ENCODE assay signal across 10 mouse cellular contexts in genomic region chr4:86545615-86546014, GRCm38 (mm10). TPM values are rescaled to one million over a fixed set of nuclear protein-coding genes. Genes with fewer than 3 reads are reported as not detected.
DNase-seq lines count a peak whose midpoint lies in the region; ATAC-seq and TF ChIP-seq lines count a peak whose summit lies in the region.
"Had no signal": no experiment of that assay in that cellular context is flagged by ENCODE, and none has a peak within 500 bp of the region (broad histone marks: within the 10 kb centered on the region; RNA-seq: fewer than 3 reads in every experiment).

No protein-coding gene starts in this region.

- TF ChIP-seq RAD21 in MEL (IDR thresholded peaks at IDR 0.05; ENCODE audit: low read depth, low read length), result peak; percentile 54

- no peaks in the 10 kb centered on the region for H3K9me3 ChIP-seq in hindbrain, embryonic 14.5 days (ENCODE audit: control insufficient read depth, low read length)
- H3K9me3 ChIP-seq in hindbrain, embryonic 12.5 days (replicated peaks), result no peaks in the 10 kb centered on the region
- H3K9me3 ChIP-seq in MEL (replicated peaks; ENCODE audit: insufficient read depth, low read length), result no peaks in the 10 kb centered on the region
- no peaks in the 10 kb centered on the region for H3K9me3 ChIP-seq in forebrain, postnatal 0 days (ENCODE audit: low read length)

- peak; percentile 7 to 66 (median 52); a peak in 4 of 6 replicates for TF ChIP-seq CTCF in MEL (IDR thresholded peaks at IDR 0.05 in 2 of 3, conservative IDR thresholded peaks at IDR 0.05 in 1 of 3; ENCODE audit: control insufficient read depth in 1 of 3, insufficient read depth in 1 of 3, low read depth in 2 of 3, low read length in 3 of 3, poor library complexity in 1 of 3, severe bottlenecking in 1 of 3)
- peak; percentile 76 for TF ChIP-seq CTCF in forebrain, postnatal 0 days (IDR thresholded peaks at IDR 0.05; ENCODE audit: low read depth)

- TF ChIP-seq EP300 in MEL (IDR thresholded peaks at IDR 0.05; ENCODE audit: low read depth in 1 of 2, low read length in 2 of 2), result no peak

- no peak for ATAC-seq in hindbrain, embryonic 14.5 days (ENCODE audit: low FRiP score)
- ATAC-seq in hindbrain, embryonic 12.5 days (ENCODE audit: low FRiP score), result no peak
- peak; percentile 50; the same call in 1 of the 2 replicates for ATAC-seq in forebrain, postnatal 0 days
- ATAC-seq in megakaryocyte progenitor cell, adult 5-6 weeks (replicated peaks; ENCODE audit: poor library complexity), result no peak

- H3K4me2 ChIP-seq in hindbrain, embryonic 14.5 days (replicated peaks), result no peak overlapping the region
- no peak overlapping the region for H3K4me2 ChIP-seq in hindbrain, embryonic 12.5 days (replicated peaks)
- H3K4me2 ChIP-seq in forebrain, postnatal 0 days (ENCODE audit: low read depth), result no peak overlapping the region

- H3K27ac ChIP-seq in hindbrain, embryonic 14.5 days, result no peak overlapping the region
- no peak overlapping the region for H3K27ac ChIP-seq in hindbrain, embryonic 12.5 days
- no peak overlapping the region for H3K27ac ChIP-seq in MEL (ENCODE audit: control insufficient read depth, low read depth, low read length)
- H3K27ac ChIP-seq in forebrain, postnatal 0 days (ENCODE audit: low read depth, low read length), result no peak overlapping the region

- TF ChIP-seq POLR2A in MEL (IDR thresholded peaks at IDR 0.05; ENCODE audit: control insufficient read depth in 1 of 2, insufficient read depth in 1 of 2, low read depth in 1 of 2, low read length in 2 of 2, poor library complexity in 1 of 2), result no peak

- H3K4me3 ChIP-seq in hindbrain, embryonic 14.5 days (replicated peaks; ENCODE audit: low read length), result no peak overlapping the region
- H3K4me3 ChIP-seq in hindbrain, embryonic 12.5 days, result no peak overlapping the region
- H3K4me3 ChIP-seq in MEL (ENCODE audit: control insufficient read depth in 1 of 2, insufficient read depth in 1 of 2, low read depth in 2 of 2, low read length in 2 of 2), result no peak overlapping the region
- no peak overlapping the region for H3K4me3 ChIP-seq in forebrain, postnatal 0 days (ENCODE audit: low read depth, low read length)
- H3K4me3 ChIP-seq: myocyte had no signal

- H3K79me2 ChIP-seq in MEL (ENCODE audit: control insufficient read depth, insufficient read depth, low read length, poor library complexity), result no peaks in the 10 kb centered on the region

- WGBS in hindbrain, embryonic 14.5 days, result 60% methylated on average over 5 of the region's 5 CpGs
- 60% methylated on average over 5 of the region's 5 CpGs for WGBS in hindbrain, embryonic 12.5 days
- WGBS in forebrain, postnatal 0 days, result 59% methylated on average over 5 of the region's 5 CpGs

- DNase-seq in hindbrain, embryonic 14.5 days (ENCODE audit: low spot score), result peak; percentile 65
- DNase-seq in 416B (ENCODE audit: low read depth) (peak; percentile 33), MEL (ENCODE audit: low read depth, low spot score) (peak; percentile 30)
- DNase-seq in forebrain, postnatal 0 days, result peak; percentile 58
- no peak for DNase-seq in right cerebral cortex, postnatal 14 days
- DNase-seq in spleen, postnatal 10 days (ENCODE audit: low spot score in 2 of 2), result no peak

- H3K9ac ChIP-seq in hindbrain, embryonic 14.5 days, result no peak overlapping the region
- no peak overlapping the region for H3K9ac ChIP-seq in hindbrain, embryonic 12.5 days
- H3K9ac ChIP-seq in MEL (ENCODE audit: control insufficient read depth, low read depth, low read length, poor library complexity, severe bottlenecking), result no peak overlapping the region
- H3K9ac ChIP-seq in forebrain, postnatal 0 days, result no peak overlapping the region

- no peaks in the 10 kb centered on the region for H3K36me3 ChIP-seq in hindbrain, embryonic 14.5 days (replicated peaks; ENCODE audit: control insufficient read depth, insufficient read depth)
- no peaks in the 10 kb centered on the region for H3K36me3 ChIP-seq in hindbrain, embryonic 12.5 days
- no peaks in the 10 kb centered on the region for H3K36me3 ChIP-seq in MEL (ENCODE audit: control insufficient read depth in 1 of 2, insufficient read depth in 2 of 2, low read length in 2 of 2)
- no peaks in the 10 kb centered on the region for H3K36me3 ChIP-seq in forebrain, postnatal 0 days (ENCODE audit: insufficient read depth)

- H3K4me1 ChIP-seq in hindbrain, embryonic 14.5 days (replicated peaks; ENCODE audit: control insufficient read depth, insufficient read depth, low read length), result 0 out of 2 replicates have a peak, but pooled peaks cover 7% of the 10 kb centered on the region
- H3K4me1 ChIP-seq in hindbrain, embryonic 12.5 days, result peaks cover 3% of the 10 kb centered on the region; the same call in 1 of the 2 replicates
- H3K4me1 ChIP-seq in MEL (ENCODE audit: control insufficient read depth in 1 of 2, insufficient read depth in 2 of 2, low read length in 2 of 2), result no peaks in the 10 kb centered on the region
- no peaks in the 10 kb centered on the region for H3K4me1 ChIP-seq in forebrain, postnatal 0 days (ENCODE audit: insufficient read depth)

- no peaks in the 10 kb centered on the region for H3K27me3 ChIP-seq in hindbrain, embryonic 14.5 days (ENCODE audit: control insufficient read depth, insufficient read depth, low read length)
- no peaks in the 10 kb centered on the region for H3K27me3 ChIP-seq in hindbrain, embryonic 12.5 days
- H3K27me3 ChIP-seq in MEL (ENCODE audit: control insufficient read depth in 1 of 2, insufficient read depth in 2 of 2, low read length in 2 of 2), result peaks cover 0 to 10% of the 10 kb centered on the region in 2 experiments; a peak in 2 of 4 replicates
- H3K27me3 ChIP-seq in forebrain, postnatal 0 days (ENCODE audit: insufficient read depth, low read length), result no peaks in the 10 kb centered on the region

TF ChIP-seq in MEL, 35 proteins besides CTCF, POLR2A, EP300 and RAD21:
- TF ChIP-seq E2F4 (IDR thresholded peaks at IDR 0.05; ENCODE audit: borderline replicate concordance, low read depth, low read length), result no peak
- peak; percentile 43 for TF ChIP-seq ZC3H11A (IDR thresholded peaks at IDR 0.05; ENCODE audit: low read depth, low read length)
- peak; percentile 69 for TF ChIP-seq SMC3 (IDR thresholded peaks at IDR 0.05; ENCODE audit: low read depth, low read length)
- TF ChIP-seq MXI1 (IDR thresholded peaks at IDR 0.05; ENCODE audit: low read depth, low read length), result no peak
- no peak for TF ChIP-seq JUND (IDR thresholded peaks at IDR 0.05; ENCODE audit: low read depth, low read length)

RNA-seq across cellular contexts. Expression of gene Saxo1, which starts 12.5 kb away (rescaled TPM):
- not detected in 2 replicates for polyA plus RNA-seq in hindbrain, embryonic 14.5 days (2014; fragmentation: Nextera tagmentation; extraction: Ambion mirVana)
- not detected in 2 replicates for polyA plus RNA-seq in hindbrain, embryonic 12.5 days (2016; fragmentation: Nextera tagmentation; extraction: Ambion mirVana)
- total RNA-seq in MEL (2012; rRNA removed), result not detected in 2 replicates
- not detected for polyA plus RNA-seq in MEL (2012; ENCODE audit: insufficient read depth in 1 of 2, insufficient read length in 2 of 2, low read depth in 1 of 2, low replicate concordance in 2 of 2, missing spikeins in 1 of 2)
- total RNA-seq in forebrain, postnatal 0 days (2014; rRNA removed), result not detected in 2 replicates
- not detected in 2 replicates for polyA plus RNA-seq in forebrain, postnatal 0 days (2015; fragmentation: Nextera tagmentation; extraction: Ambion mirVana)
- not detected in 2 replicates for total RNA-seq in megakaryocyte progenitor cell, adult 5-6 weeks (2015)
- not detected in 2 replicates for total RNA-seq in megakaryocyte progenitor cell, adult 5-6 weeks (2017)
- total RNA-seq: layer of hippocampus, adult 18-20 months had no signal
- polyA plus RNA-seq: myocyte had no signal

RNA-seq across cellular contexts. Expression of gene Rraga, which starts 29.9 kb away (rescaled TPM):
- polyA plus RNA-seq in hindbrain, embryonic 14.5 days (2014; fragmentation: Nextera tagmentation; extraction: Ambion mirVana), result 145 TPM in 2 replicates
- 78.5 and 95.1 TPM in 2 replicates for polyA plus RNA-seq in hindbrain, embryonic 12.5 days (2016; fragmentation: Nextera tagmentation; extraction: Ambion mirVana)
- 9.6 and 11.0 TPM in 2 replicates for total RNA-seq in MEL (2012; rRNA removed)
- polyA plus RNA-seq in MEL (2012; ENCODE audit: insufficient read depth in 1 of 2, insufficient read length in 2 of 2, low read depth in 1 of 2, low replicate concordance in 2 of 2, missing spikeins in 1 of 2), result 100 to 1,000 TPM in 1 of 2 experiments, 10 to 100 TPM in 1; 68.7 to 182 TPM
- total RNA-seq in forebrain, postnatal 0 days (2014; rRNA removed), result 21.3 and 27.4 TPM in 2 replicates
- polyA plus RNA-seq in forebrain, postnatal 0 days (2015; fragmentation: Nextera tagmentation; extraction: Ambion mirVana), result 122 and 131 TPM in 2 replicates
- total RNA-seq in megakaryocyte progenitor cell, adult 5-6 weeks (2015), result 31.0 and 34.5 TPM in 2 replicates
- total RNA-seq in megakaryocyte progenitor cell, adult 5-6 weeks (2017), result 12.4 and 12.5 TPM in 2 replicates

Comparison
In these comparisons a context has a peak if more than half of its experiments do, and no peak if none do; other contexts are left out.
1. DNase-seq: peak in hindbrain, embryonic 14.5 days (single experiment), 416B (single experiment), MEL (single experiment) and forebrain, postnatal 0 days (single experiment); none in right cerebral cortex, postnatal 14 days (single experiment) and spleen, postnatal 10 days (0 of 2).